Mouse (Mus musculus) splenic B cell, adult 2 months (primary cell): ENCODE results near the gene Vamp1.

Experiments used
- DNase-seq: peaks from one replicate; pipeline ENCODE4 v3.0.0-alpha.2; 2011; ENCODE audit warnings: low read depth, low spot score
- H3K27me3 ChIP-seq: 2 replicates; pipeline ENCODE4 v1.6.1; 2012; ENCODE audit warnings: mild to moderate bottlenecking, low read length, moderate library complexity, mixed read lengths; ENCODE audit not compliant: control insufficient read depth, poor library complexity, insufficient read depth, severe bottlenecking
- H3K36me3 ChIP-seq: 2 replicates; pipeline ENCODE4 v1.6.1; 2012; ENCODE audit warnings: mild to moderate bottlenecking, low read length, moderate library complexity, mixed read lengths; ENCODE audit not compliant: control insufficient read depth, poor library complexity, insufficient read depth, severe bottlenecking

Vamp1 gene

DNA sequence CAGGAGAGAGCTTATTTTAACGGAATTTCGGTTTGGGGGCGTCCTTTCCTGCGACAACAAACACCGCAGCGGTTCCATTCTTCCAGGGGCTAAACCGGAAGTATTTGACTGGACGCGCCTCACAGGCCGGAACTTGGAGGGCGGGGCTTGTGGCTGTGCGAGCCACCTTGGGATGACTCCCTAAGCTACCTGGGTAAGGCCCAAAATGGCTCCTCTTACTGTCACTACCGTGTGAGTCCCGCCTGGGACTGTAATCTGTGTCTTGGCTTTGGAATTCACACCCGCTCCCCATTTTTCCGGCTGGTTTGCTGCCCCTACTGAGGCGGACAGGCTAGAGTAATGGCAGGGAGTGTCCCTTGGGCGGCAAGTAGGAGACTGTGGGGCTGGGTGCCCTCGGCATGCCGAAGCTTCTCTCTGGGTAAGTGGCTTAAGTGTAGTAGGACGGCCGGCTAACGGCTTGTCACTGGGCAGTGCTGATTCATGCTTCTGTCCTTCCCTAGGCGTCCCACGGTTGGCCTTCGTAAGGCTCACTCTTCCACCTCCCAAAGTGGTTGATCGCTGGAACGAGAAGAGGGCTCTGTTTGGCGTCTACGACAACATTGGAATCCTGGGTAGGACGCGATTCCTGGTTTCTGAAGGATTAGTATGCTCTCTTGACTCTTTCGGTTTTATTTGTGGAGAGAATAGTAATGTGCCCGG, 23.2 kb upstream of the Vamp1 start:
- H3K27me3 ChIP-seq: no peaks in the 10 kb centered on the region
- peaks cover 3% of the 10 kb centered on the region; the same call in 1 of the 2 replicates for H3K36me3 ChIP-seq
- DNase-seq: peak; percentile 94

DNA sequence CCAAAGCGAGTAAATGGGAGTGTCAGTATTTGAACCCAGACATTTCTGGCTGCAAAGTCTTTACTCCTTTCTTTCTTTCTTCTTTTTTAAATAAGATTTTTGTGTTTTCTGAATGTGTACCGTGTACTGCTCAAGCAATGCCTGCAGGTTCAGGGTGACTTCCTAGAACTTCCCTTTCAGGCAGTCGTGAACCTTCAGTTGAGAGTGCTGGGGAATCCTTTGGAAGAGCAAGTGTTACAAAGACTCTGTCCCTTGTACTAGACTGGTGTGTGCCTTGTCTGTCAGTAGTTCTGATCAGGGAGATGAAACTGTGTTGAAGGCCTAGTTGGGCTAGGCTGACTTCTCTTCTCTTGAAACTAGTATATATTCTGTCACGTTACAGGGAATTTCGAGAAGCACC, 22.5 kb upstream of the Vamp1 start:
- Histone ChIP-seq H3K27me3 (no peaks in the 10 kb centered on the region), H3K36me3 (peaks cover 3% of the 10 kb centered on the region; the same call in 1 of the 2 replicates)
- DNase-seq: no peak

DNA sequence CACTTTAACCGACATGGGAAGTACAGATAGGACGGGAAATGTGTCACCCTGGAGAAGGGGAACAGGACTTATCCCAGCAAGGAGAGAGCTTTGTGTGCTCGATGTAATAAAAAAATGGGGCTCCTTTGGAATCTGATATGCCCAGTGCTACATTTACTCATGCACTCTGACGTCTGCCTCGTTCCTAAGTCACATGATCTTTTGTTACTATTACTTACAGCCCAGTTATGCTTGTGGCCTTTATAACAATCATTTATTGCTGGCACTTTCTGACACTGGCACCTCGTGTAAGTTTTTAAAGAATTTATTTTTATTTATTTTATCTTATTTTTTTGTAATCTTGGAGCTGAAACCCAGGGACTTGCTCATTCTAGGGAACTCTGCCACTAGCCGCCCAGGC, 22.0 kb upstream of the Vamp1 start:
- Histone ChIP-seq H3K27me3 (no peaks in the 10 kb centered on the region), H3K36me3 (peaks cover 3% of the 10 kb centered on the region; the same call in 1 of the 2 replicates)
- no peak for DNase-seq

GRCm38 (mm10) chr6:125195541-125196075, 19.7 kb upstream of the Vamp1 start:
- no peak for DNase-seq
- Histone ChIP-seq H3K27me3 (no peaks in the 10 kb centered on the region), H3K36me3 (peaks cover 3% of the 10 kb centered on the region; the same call in 1 of the 2 replicates)

- Histone ChIP-seq H3K36me3 (peaks cover 3% of the 10 kb centered on the region; the same call in 1 of the 2 replicates), H3K27me3 (no peaks in the 10 kb centered on the region)
- DNase-seq: no peak
Measured at GRCm38 (mm10) chr6:125196301-125196700, 19.1 kb upstream of the Vamp1 start.

DNA sequence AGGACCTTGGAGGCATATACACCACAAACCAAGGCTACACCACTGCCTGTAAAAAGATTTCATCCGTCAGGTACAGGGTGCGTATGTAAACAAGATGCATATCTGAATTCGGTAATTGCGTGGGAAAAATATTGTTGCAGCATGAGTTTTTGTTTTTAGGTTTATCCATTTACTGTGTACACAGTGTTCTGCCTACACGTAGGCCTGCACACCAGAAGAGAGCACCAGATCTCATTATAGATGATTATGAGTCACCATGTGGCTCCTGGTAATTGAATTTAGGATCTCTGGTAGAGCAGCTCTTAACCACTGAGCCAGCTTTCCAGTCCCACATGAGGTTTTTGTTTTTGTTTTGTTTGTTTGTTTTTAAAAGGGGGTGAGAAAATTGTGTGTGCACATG, 18.2 kb upstream of the Vamp1 start:
- no peaks in the 10 kb centered on the region for H3K27me3 ChIP-seq
- DNase-seq: no peak
- H3K36me3 ChIP-seq: peaks cover 3% of the 10 kb centered on the region; the same call in 1 of the 2 replicates

DNA sequence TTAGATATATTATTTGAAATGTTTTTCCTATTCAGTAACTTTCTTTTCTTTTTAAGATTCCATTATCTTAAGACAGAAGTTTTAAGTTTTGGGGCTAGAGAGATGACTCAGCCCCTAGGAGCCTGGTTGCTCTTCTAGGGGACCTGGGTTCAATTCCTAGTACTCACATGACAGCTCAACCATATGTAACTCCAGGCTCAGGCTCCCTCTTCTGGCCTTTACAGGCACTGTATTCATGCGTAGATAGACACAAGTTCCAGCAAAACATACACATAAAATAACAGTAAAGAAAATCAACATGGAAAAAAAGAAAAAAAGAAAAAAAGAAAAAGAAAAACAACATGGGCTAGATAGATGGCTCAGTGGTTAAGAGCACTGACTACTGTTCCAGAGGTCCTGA, 4.9 kb upstream of the Vamp1 start:
- no peak for DNase-seq
- no peaks in the 10 kb centered on the region for H3K36me3 ChIP-seq
- H3K27me3 ChIP-seq: no peaks in the 10 kb centered on the region

DNA sequence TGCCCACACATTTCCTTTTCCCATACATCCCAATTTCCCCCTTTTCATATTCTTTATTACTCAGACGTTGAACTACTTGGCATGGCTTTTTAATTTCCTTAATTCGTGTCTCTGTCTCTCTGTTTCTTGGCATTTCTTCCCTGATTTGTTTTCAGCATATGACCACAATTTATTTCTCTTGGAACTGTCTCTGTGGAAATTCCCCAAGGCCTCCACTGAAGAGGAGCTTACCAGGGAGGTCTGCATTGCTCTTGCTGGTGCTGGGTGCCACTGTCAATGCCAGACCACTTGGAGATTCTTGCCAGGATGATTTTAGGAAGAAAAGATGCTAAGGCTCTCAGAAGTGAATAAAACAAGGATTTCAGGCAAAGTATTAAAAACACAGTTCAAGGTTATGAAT, 2.7 kb upstream of the Vamp1 start:
- H3K36me3 ChIP-seq: no peaks in the 10 kb centered on the region
- DNase-seq: no peak
- H3K27me3 ChIP-seq: no peaks in the 10 kb centered on the region

- no peaks in the 10 kb centered on the region for H3K36me3 ChIP-seq
- DNase-seq: no peak
- no peaks in the 10 kb centered on the region for H3K27me3 ChIP-seq
Measured at GRCm38 (mm10) chr6:125213129-125213528, 2.2 kb upstream of the Vamp1 start.

DNA sequence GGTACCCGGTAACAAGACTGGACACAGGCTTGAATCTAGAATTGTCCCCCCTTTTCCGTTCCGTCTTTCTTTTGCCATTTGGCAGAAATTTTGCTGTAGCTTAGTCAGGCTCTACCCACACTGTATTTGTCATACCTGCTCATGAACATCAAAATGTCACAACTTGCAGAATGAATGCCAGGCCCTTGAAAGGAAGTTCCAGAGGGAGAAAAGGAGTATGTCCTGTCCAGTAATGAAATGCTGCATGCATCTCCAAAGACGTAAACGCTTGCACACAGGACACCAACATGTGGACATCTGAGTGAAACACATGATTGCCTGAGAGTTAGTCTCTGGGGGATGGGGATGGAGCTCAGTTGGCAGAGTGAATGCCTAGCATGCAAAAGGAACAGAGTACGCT, 1.6 kb upstream of the Vamp1 start:
- Histone ChIP-seq H3K36me3 (no peaks in the 10 kb centered on the region; the same call in 1 of the 2 replicates), H3K27me3 (no peaks in the 10 kb centered on the region)
- DNase-seq: no peak

DNA sequence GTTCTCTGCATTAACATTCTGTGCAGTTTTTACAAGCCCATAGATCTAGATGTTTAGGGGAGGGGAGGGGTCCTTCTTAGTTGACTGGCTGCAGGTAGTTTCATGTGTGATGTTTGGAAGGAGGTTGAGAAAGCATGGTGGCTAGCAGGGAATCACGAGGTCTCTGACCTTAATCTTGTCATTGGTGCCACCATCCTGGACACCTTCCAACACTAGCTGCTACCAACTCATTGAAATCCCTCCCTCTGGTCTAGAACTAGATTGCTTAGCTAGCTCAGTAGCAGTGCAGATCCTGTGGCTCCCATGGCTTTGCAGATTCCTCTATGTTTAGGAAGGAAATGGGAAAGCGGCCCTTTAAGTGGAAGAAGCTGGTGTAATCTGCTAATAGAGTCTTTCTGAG, 1.5 kb downstream of the Vamp1 start:
- no peak for DNase-seq
- H3K27me3 ChIP-seq: no peaks in the 10 kb centered on the region
- H3K36me3 ChIP-seq: peaks cover 4% of the 10 kb centered on the region

DNA sequence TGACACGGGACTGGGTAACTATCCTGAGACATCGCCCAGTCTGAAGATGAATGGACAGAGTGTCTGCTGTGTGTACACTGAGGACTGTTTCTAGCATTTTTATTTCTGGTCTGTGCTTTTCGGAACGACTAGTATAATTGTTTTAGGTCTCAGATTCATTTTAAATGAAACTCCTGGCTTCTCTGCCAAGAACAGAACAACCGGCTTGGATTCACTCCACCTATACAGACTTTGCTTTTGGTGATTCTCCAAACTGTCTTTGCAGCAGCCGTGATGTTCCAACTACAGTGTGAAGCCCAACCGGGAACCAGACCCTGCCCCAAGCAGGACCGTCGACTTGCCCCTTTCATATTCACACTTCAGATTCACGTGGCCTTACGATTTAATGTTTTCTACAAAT, 2.5 kb downstream of the Vamp1 start:
- no peak for DNase-seq

DNA sequence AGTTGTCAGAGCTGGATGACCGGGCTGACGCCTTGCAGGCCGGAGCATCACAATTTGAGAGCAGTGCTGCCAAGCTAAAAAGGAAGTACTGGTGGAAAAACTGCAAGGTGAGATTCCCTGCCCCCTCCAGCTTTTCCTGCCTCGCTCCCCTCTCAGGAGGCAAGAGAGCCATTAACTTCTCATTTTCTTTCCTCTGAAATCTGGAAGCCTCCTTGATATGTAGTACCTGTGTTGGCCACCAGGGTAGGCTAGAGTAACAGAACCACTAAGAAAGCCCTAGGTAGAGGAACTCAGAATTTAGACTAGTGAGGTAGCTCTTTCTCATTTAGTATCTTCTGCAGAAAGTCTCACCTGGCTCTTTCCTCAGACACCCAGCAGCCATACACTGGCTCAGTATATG, 3.6 kb downstream of the Vamp1 start:
- peaks cover 8% of the 10 kb centered on the region for H3K36me3 ChIP-seq
- H3K27me3 ChIP-seq: no peaks in the 10 kb centered on the region
- peak; percentile 90 for DNase-seq

More for the DNA sequence above, 2.5 kb downstream of the Vamp1 start:
- Histone ChIP-seq H3K27me3 (no peaks in the 10 kb centered on the region), H3K36me3 (peaks cover 4% of the 10 kb centered on the region)

DNA sequence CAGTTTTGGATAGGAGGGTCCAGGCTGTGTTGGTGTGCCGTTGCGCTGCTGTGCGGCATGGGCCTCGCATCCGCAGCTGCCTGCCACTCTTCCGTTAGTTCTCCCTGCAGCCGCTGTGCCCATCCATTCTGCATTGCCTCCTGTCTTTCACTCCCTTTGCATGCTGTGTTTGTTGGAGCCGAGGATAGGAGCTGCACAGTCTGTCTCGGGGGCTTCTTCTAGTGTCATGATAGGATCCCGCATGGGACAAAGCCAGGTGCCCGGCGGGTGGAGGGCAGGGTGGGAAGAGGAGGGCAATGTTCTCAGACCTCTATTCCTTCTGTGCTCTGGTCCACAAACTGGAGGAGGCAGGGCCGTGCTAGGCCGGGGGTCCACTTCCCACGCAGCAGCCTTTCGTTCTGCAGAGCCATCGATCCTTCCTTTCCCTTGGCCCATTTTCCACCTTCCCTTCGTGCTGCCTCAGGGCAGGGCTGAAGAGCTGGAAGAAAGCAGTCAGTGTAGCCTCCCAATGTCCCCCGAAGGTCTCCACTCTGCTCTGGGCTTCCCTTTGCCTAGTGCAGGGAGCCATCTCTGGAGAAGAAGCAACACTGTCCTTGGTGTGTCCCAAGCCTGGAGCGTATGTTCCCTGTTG, 5.9 kb downstream of the Vamp1 start:
- DNase-seq: no peak
- no peaks in the 10 kb centered on the region for H3K27me3 ChIP-seq
- peaks cover 19% of the 10 kb centered on the region for H3K36me3 ChIP-seq

- peak; percentile 84 for DNase-seq
- Histone ChIP-seq H3K27me3 (no peaks in the 10 kb centered on the region), H3K36me3 (peaks cover 19% of the 10 kb centered on the region)
Measured at GRCm38 (mm10) chr6:125222146-125222545, 6.8 kb downstream of the Vamp1 start.
